In the genomic region with DNA sequence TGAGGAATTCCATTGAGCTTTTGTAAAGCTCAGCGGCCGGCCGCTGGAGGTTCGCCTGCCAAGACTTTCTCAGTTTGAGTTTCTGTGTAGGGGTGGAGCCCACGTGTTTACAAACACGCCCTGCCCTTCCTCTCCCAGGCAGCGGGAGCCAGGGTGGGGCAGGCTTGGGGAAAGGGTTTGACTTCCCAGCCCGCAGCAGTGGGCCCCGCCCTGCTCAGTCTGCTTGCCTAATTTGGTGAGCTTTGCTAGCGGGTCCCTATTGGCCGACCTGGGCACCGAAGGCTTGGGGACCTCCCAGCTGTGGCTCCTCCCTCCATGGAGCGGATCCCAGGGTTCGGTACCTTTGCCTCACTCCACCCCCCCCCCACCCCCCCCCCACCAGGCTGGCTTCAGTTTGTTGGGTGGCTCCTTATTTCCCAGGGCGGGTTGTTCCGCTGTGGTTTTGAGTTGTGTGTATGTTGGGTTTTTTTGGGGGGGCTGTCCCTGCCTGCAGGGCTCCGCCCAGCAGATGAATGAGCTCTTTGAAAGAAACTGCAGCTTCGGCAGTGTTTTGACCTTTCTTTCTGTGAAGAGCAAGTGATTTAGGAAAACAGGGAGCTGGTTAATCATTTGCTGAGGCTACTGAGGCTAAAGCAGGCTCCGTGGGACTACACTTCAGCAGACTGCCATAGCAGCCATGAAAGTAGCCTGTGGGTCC, we compare ENCODE assay signal across 8 mouse cellular contexts. TPM values are rescaled to one million over a fixed set of nuclear protein-coding genes. Genes with fewer than 3 reads are reported as not detected.
A peak's percentile ranks its signal among the peaks of the same experiment; 100 is the strongest.
DNase-seq lines count a peak whose midpoint lies in the region; ATAC-seq and TF ChIP-seq lines count a peak whose summit lies in the region.

No protein-coding gene starts in this region.

- H3K9ac ChIP-seq in MEL (ENCODE audit: control insufficient read depth, low read depth, low read length, poor library complexity, severe bottlenecking), result peak overlapping the region; percentile 57; the same call in 1 of the 2 replicates
- peak overlapping the region; percentile 46; the same call in 1 of the 2 replicates for H3K9ac ChIP-seq in forebrain, embryonic 13.5 days

- intact Hi-C loops in heart, postnatal 25 days (cut with DNase I), result loop anchor here (2.0 to 10.0 kb wide), 2 partner anchors 38 to 1596 kb away; no protein-coding TSS in a partner anchor

- TF ChIP-seq EP300 in MEL (IDR thresholded peaks at IDR 0.05; ENCODE audit: low read depth in 1 of 2, low read length in 2 of 2), result no peak

- H3K4me1 ChIP-seq in MEL (ENCODE audit: control insufficient read depth in 1 of 2, insufficient read depth in 2 of 2, low read length in 2 of 2), result peaks cover 0 to 21% of the 10 kb centered on the region in 2 experiments; a peak in 3 of 4 replicates
- peaks cover 42% of the 10 kb centered on the region for H3K4me1 ChIP-seq in forebrain, embryonic 13.5 days

- no peak for TF ChIP-seq CTCF in MEL (IDR thresholded peaks at IDR 0.05 in 2 of 3, conservative IDR thresholded peaks at IDR 0.05 in 1 of 3; ENCODE audit: control insufficient read depth in 1 of 3, insufficient read depth in 1 of 3, low read depth in 2 of 3, low read length in 3 of 3, poor library complexity in 1 of 3, severe bottlenecking in 1 of 3)

- peak; percentile 96 for DNase-seq in MEL (ENCODE audit: low read depth, low spot score)
- peak; percentile 88 for DNase-seq in c-Kit-negative CD71-positive TER-119-positive erythroid progenitor cells, embryonic 14.5 days (ENCODE audit: low read depth, low spot score)
- DNase-seq in heart, postnatal 25 days (ENCODE audit: low spot score), result peak; percentile 98
- DNase-seq in large intestine, adult 2 months (ENCODE audit: low read depth, low spot score), result peak; percentile 86
- peak; percentile 93 for DNase-seq in lung, postnatal 14 days
- DNase-seq in ovary, postnatal 10 days (ENCODE audit: low spot score), result peak; percentile 67
- peak; percentile 86 to 92 for DNase-seq in thymus, postnatal 36 days

- H3K79me2 ChIP-seq in MEL (ENCODE audit: control insufficient read depth, insufficient read depth, low read length, poor library complexity), result peaks cover 6% of the 10 kb centered on the region

- no peaks in the 10 kb centered on the region for H3K27me3 ChIP-seq in MEL (ENCODE audit: control insufficient read depth in 1 of 2, insufficient read depth in 2 of 2, low read length in 2 of 2)
- 0 out of 2 replicates have a peak, but pooled peaks cover 3% of the 10 kb centered on the region for H3K27me3 ChIP-seq in forebrain, embryonic 13.5 days

- TF ChIP-seq RAD21 in MEL (IDR thresholded peaks at IDR 0.05; ENCODE audit: low read depth, low read length), result no peak

- no peaks in the 10 kb centered on the region for H3K9me3 ChIP-seq in MEL (replicated peaks; ENCODE audit: insufficient read depth, low read length)
- no peaks in the 10 kb centered on the region for H3K9me3 ChIP-seq in forebrain, embryonic 13.5 days (replicated peaks)

- peak overlapping the region; percentile 33 to 44; a peak in 3 of 4 replicates for H3K4me3 ChIP-seq in MEL (ENCODE audit: control insufficient read depth in 1 of 2, insufficient read depth in 1 of 2, low read depth in 2 of 2, low read length in 2 of 2)
- H3K4me3 ChIP-seq in forebrain, embryonic 13.5 days, result peak overlapping the region; percentile 32

- peak overlapping the region; percentile 49 for H3K27ac ChIP-seq in MEL (ENCODE audit: control insufficient read depth, low read depth, low read length)
- peak overlapping the region; percentile 41 for H3K27ac ChIP-seq in forebrain, embryonic 13.5 days

- peak; percentile 90 for ATAC-seq in forebrain, embryonic 13.5 days

- peak overlapping the region; percentile 62 for H3K4me2 ChIP-seq in forebrain, embryonic 13.5 days

- peaks cover 0 to 14% of the 10 kb centered on the region in 2 experiments for H3K36me3 ChIP-seq in MEL (ENCODE audit: control insufficient read depth in 1 of 2, insufficient read depth in 2 of 2, low read length in 2 of 2)
- peaks cover 20% of the 10 kb centered on the region for H3K36me3 ChIP-seq in forebrain, embryonic 13.5 days (ENCODE audit: poor library complexity, severe bottlenecking)

- under 1% methylated on average over 18 of the region's 19 CpGs for WGBS in forebrain, embryonic 13.5 days
- WGBS in large intestine, adult 2 months, result 1% methylated on average over 19 of the region's 19 CpGs

- no peak for TF ChIP-seq POLR2A in MEL (IDR thresholded peaks at IDR 0.05; ENCODE audit: control insufficient read depth in 1 of 2, insufficient read depth in 1 of 2, low read depth in 1 of 2, low read length in 2 of 2, poor library complexity in 1 of 2)

TF ChIP-seq in MEL, 35 proteins besides CTCF, POLR2A, EP300 and RAD21:
- no peak for TF ChIP-seq GABPA (IDR thresholded peaks at IDR 0.05; ENCODE audit: low read depth, low read length)
- no peak for TF ChIP-seq USF2 (IDR thresholded peaks at IDR 0.05; ENCODE audit: borderline replicate concordance in 1 of 2, insufficient read depth in 1 of 2, low read depth in 1 of 2, low read length in 2 of 2)
- peak; percentile 96 for TF ChIP-seq SIN3A (IDR thresholded peaks at IDR 0.05; ENCODE audit: low read length)
- TF ChIP-seq CHD1 (IDR thresholded peaks at IDR 0.05; ENCODE audit: low read depth, low read length), result no peak
- peak; percentile 67; the same call in 1 of the 2 replicates for TF ChIP-seq USF1 (IDR thresholded peaks at IDR 0.05; ENCODE audit: low read depth, low read length)
- peak; percentile 72 for TF ChIP-seq MYC (IDR thresholded peaks at IDR 0.05; ENCODE audit: low read depth, low read length)
- no peak for TF ChIP-seq NELFE (IDR thresholded peaks at IDR 0.05; ENCODE audit: low read depth, low read length)
- TF ChIP-seq MAX (IDR thresholded peaks at IDR 0.05; ENCODE audit: low read length), result peak; percentile 90
- TF ChIP-seq MXI1 (IDR thresholded peaks at IDR 0.05; ENCODE audit: low read depth, low read length), result peak; percentile 98
- peak; percentile 52; the same call in 1 of the 2 replicates for TF ChIP-seq ETS1 (IDR thresholded peaks at IDR 0.05; ENCODE audit: low read depth, low read length)
- 0 out of 2 replicates have a peak, but pooled peaks have one; percentile 20 for TF ChIP-seq HCFC1 (IDR thresholded peaks at IDR 0.05; ENCODE audit: low read depth, low read length)
- TF ChIP-seq ZKSCAN1 (IDR thresholded peaks at IDR 0.05; ENCODE audit: low read depth, low read length), result no peak
- 0 out of 2 replicates have a peak, but pooled peaks have one; percentile 31 for TF ChIP-seq NRF1 (IDR thresholded peaks at IDR 0.05; ENCODE audit: insufficient read depth, low read depth, low read length, poor library complexity, severe bottlenecking)
- peak; percentile 87; the same call in 1 of the 2 replicates for TF ChIP-seq MAZ (IDR thresholded peaks at IDR 0.05; ENCODE audit: low read depth, low read length)

RNA-seq across cellular contexts. Expression of gene Ap5z1, which starts 23.1 kb away (rescaled TPM):
- 4.4 and 5.1 TPM in 2 replicates for total RNA-seq in MEL (2012; rRNA removed)
- 10 to 100 TPM in 1 of 2 experiments, not detected in 1; 13.5 TPM for polyA plus RNA-seq in MEL (2012; ENCODE audit: insufficient read depth in 1 of 2, insufficient read length in 2 of 2, low read depth in 1 of 2, low replicate concordance in 2 of 2, missing spikeins in 1 of 2)
- polyA plus RNA-seq in forebrain, embryonic 13.5 days (2015; fragmentation: Nextera tagmentation; extraction: Ambion mirVana), result 12.0 and 12.2 TPM in 2 replicates
- total RNA-seq in heart, postnatal 25 days (2021), result 1 to 10 TPM; 5.5 to 6.2 TPM
- 23.6 and 47.4 TPM in 2 replicates for polyA plus RNA-seq in large intestine, adult 2 months (2012; rRNA removed)

RNA-seq across cellular contexts. Expression of gene Foxk1, which starts 39.3 kb away (rescaled TPM):
- total RNA-seq in MEL (2012; rRNA removed), result 8.2 and 9.1 TPM in 2 replicates
- 10 to 100 TPM in 1 of 2 experiments, not detected in 1; 20.2 TPM for polyA plus RNA-seq in MEL (2012; ENCODE audit: insufficient read depth in 1 of 2, insufficient read length in 2 of 2, low read depth in 1 of 2, low replicate concordance in 2 of 2, missing spikeins in 1 of 2)
- polyA plus RNA-seq in forebrain, embryonic 13.5 days (2015; fragmentation: Nextera tagmentation; extraction: Ambion mirVana), result 3.1 and 3.3 TPM in 2 replicates
- total RNA-seq in heart, postnatal 25 days (2021), result 10 to 100 TPM; 16.2 TPM
- 10.4 and 13.6 TPM in 2 replicates for polyA plus RNA-seq in large intestine, adult 2 months (2012; rRNA removed)

Comparison
In these comparisons a context has a peak if more than half of its experiments do, and no peak if none do; other contexts are left out.
1. Peak in every context shown above with its lines: DNase-seq, ATAC-seq, H3K4me3 ChIP-seq and H3K27ac ChIP-seq.